Mouse (Mus musculus) small intestine, adult 2 months (tissue): ENCODE results near the gene Kcnj2. TPM values are rescaled to one million over a fixed set of nuclear protein-coding genes. Genes with fewer than 3 reads are reported as not detected.

Source experiments
- H3K27ac ChIP-seq: fragments of 200-500 bp; 2 replicates; pipeline ENCODE4 v1.5.1; 2012; ENCODE audit warnings: low read depth, low read length, control low read depth, inconsistent platforms; ENCODE audit not compliant: insufficient read depth
- H3K27me3 ChIP-seq: fragments of 200-500 bp; 2 replicates; pipeline ENCODE4 v1.6.1; 2012; ENCODE audit warnings: mild to moderate bottlenecking, moderate library complexity, low read length, inconsistent platforms; ENCODE audit not compliant: control insufficient read depth, insufficient read depth
- H3K36me3 ChIP-seq: fragments of 200-500 bp; 2 replicates; pipeline ENCODE4 v1.6.1; 2012; ENCODE audit warnings: mild to moderate bottlenecking, low read length, control low read depth, inconsistent platforms; ENCODE audit not compliant: control insufficient read depth, insufficient read depth
- H3K4me1 ChIP-seq: fragments of 200-500 bp; 2 replicates; pipeline ENCODE4 v1.6.1; 2012; ENCODE audit warnings: low read length, inconsistent platforms, mixed read lengths; ENCODE audit not compliant: control insufficient read depth, insufficient read depth, insufficient read length
- H3K4me3 ChIP-seq: fragments of 200-500 bp; 2 replicates; pipeline ENCODE4 v1.5.1; 2012; ENCODE audit warnings: low read depth, mild to moderate bottlenecking, control low read depth, inconsistent platforms, low read length, moderate library complexity
- CTCF ChIP-seq: fragments of 200-500 bp; IDR thresholded peaks from 2 replicates; pipeline ENCODE4 v1.5.1; 2012; ENCODE audit warnings: low read depth, mild to moderate bottlenecking, control low read depth, inconsistent platforms, low read length, moderate library complexity, mixed read lengths; ENCODE audit not compliant: insufficient replicate concordance, insufficient read length; ENCODE audit errors: extremely low read depth
- POLR2A ChIP-seq: fragments of 200-500 bp; IDR thresholded peaks from 2 replicates; pipeline ENCODE4 v1.6.1; 2012; ENCODE audit warnings: low read depth, mild to moderate bottlenecking, control low read depth, inconsistent platforms, low read length, moderate library complexity
- WGBS: fragments of 180-500 bp; shearing (Covaris S2); methylation state at CpG from one replicate; pipeline ENCODE4 v1.1.7; 2018; 5-methylcytosine and 5-hydroxymethylcytosine counted together
- polyA plus RNA-seq: library from polyadenylated mRNA; depleted of rRNA; stranded (reverse); fragments of >200 nt; gene quantifications from 2 replicates; pipeline ENCODE4 v1.2.3, GENCODE M21; 2012

The Kcnj2 gene
- polyA plus RNA-seq, 1 experiment: 0.47 TPM

- Histone ChIP-seq H3K36me3 (peaks cover 10% of the 10 kb centered on the region), H3K27me3 (no peaks in the 10 kb centered on the region), H3K4me3 (no peak overlapping the region), H3K27ac (no peak overlapping the region), H3K4me1 (peaks cover 5% of the 10 kb centered on the region; the same call in 1 of the 2 replicates)
- TF ChIP-seq CTCF: no peak
- no peak for TF ChIP-seq POLR2A
- 50% methylated on average over 3 of the region's 3 CpGs for WGBS
These were observed 1.8 kb downstream of the Kcnj2 start for GRCm38 (mm10) chr11:111067787-111068186.

GRCm38 (mm10) chr11:111070460-111070859 is 4.5 kb downstream of the Kcnj2 start:
- H3K27me3 ChIP-seq: no peaks in the 10 kb centered on the region
- H3K36me3 ChIP-seq: peaks cover 20% of the 10 kb centered on the region
- H3K4me3 ChIP-seq: no peak overlapping the region
- TF ChIP-seq POLR2A: no peak
- TF ChIP-seq CTCF: no peak
- H3K27ac ChIP-seq: no peak overlapping the region
- peaks cover 5% of the 10 kb centered on the region; the same call in 1 of the 2 replicates for H3K4me1 ChIP-seq

GRCm38 (mm10) chr11:111074131-111074530 is 8.2 kb downstream of the Kcnj2 start:
- no peaks in the 10 kb centered on the region for H3K27me3 ChIP-seq
- H3K27ac ChIP-seq: no peak overlapping the region
- peaks cover 20% of the 10 kb centered on the region for H3K36me3 ChIP-seq
- H3K4me3 ChIP-seq: no peak overlapping the region
- no peak for TF ChIP-seq CTCF
- no peak for TF ChIP-seq POLR2A
- peaks cover 5% of the 10 kb centered on the region; the same call in 1 of the 2 replicates for H3K4me1 ChIP-seq

DNA sequence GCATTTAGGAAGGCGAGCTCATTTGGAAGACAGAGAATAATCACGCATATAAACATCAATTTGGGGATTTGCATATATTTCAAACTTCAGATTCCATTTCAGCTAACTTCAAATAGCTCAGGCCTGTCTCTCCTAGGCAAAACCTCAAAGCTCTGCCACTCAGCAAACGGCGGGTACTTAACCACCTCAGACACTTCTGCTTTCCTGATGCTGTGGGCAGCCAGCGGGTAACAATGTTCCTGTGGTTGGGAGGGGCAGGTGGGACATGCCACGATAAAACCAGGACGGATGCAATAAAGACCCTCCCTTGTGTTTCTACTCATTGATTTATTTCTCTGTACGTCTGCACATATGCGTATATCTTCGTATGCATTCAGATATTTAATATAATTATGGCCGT is 12.1 kb downstream of the Kcnj2 start:
- WGBS: 78% methylated on average over 11 of the region's 11 CpGs
- Histone ChIP-seq H3K4me1 (peaks cover 2% of the 10 kb centered on the region; the same call in 1 of the 2 replicates), H3K27me3 (no peaks in the 10 kb centered on the region), H3K36me3 (peaks cover 7% of the 10 kb centered on the region; the same call in 1 of the 2 replicates), H3K4me3 (no peak overlapping the region), H3K27ac (no peak overlapping the region)
- TF ChIP-seq POLR2A (no peak), CTCF (no peak)

DNA sequence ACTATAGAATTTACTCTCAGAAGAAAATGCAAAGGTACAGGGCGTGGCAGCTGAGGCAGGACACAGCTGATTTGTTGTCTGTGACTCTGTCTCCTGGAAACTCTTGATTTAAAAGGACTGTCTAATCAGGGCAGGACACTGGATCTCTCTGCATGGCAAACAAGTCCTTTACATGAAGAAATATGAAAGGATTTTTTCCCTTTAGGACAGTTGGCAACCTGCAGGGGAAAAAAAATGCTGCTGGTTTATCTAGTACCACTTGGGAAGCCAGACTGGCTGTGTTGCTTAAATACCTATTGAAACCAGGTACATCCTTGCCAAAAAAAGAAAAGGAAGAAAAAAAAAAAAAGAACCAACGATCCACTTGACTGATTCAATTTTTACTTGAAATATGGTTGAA is 17.0 kb downstream of the Kcnj2 start:
- Histone ChIP-seq H3K27ac (no peak overlapping the region), H3K36me3 (no peaks in the 10 kb centered on the region), H3K4me3 (no peak overlapping the region), H3K27me3 (no peaks in the 10 kb centered on the region), H3K4me1 (peaks cover 13% of the 10 kb centered on the region; the same call in 1 of the 2 replicates)
- WGBS: 46% methylated on average over 2 of the region's 2 CpGs
- TF ChIP-seq POLR2A (no peak), CTCF (no peak)

GRCm38 (mm10) chr11:111086933-111087332 is 21.0 kb downstream of the Kcnj2 start:
- no peaks in the 10 kb centered on the region for H3K27me3 ChIP-seq
- peaks cover 17% of the 10 kb centered on the region; the same call in 1 of the 2 replicates for H3K4me1 ChIP-seq
- TF ChIP-seq CTCF (no peak), POLR2A (no peak)
- 24% methylated on average over 6 of the region's 6 CpGs for WGBS
- no peak overlapping the region for H3K4me3 ChIP-seq
- H3K36me3 ChIP-seq: no peaks in the 10 kb centered on the region
- peak overlapping the region; percentile 46; the same call in 1 of the 2 replicates for H3K27ac ChIP-seq

DNA sequence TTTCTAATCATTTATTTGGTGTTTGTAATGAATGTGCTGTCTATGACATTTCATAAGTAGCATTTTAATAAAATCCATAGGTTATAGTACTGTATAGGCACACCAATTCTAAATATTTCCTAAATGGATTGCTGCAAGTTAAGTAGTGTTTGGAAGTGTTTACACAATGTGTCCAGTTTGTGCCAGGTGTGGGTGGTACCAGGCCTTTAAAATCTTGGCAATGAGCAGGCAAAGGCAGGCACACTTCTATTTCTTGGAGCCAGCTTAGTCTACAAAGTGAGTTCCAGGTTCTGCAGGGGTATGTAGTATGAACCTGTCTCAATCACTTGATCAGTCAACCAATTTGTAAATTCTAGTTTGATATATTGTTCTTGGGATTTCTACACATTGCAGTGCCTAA is 22.3 kb downstream of the Kcnj2 start:
- TF ChIP-seq POLR2A (no peak), CTCF (no peak)
- Histone ChIP-seq H3K27me3 (no peaks in the 10 kb centered on the region), H3K4me1 (peaks cover 15% of the 10 kb centered on the region; the same call in 1 of the 2 replicates), H3K36me3 (no peaks in the 10 kb centered on the region), H3K27ac (no peak overlapping the region), H3K4me3 (no peak overlapping the region)
